Mouse (Mus musculus) neural tube, embryonic 13.5 days (tissue): ENCODE measurements around the gene Olfr49. TPM values are rescaled to one million over a fixed set of nuclear protein-coding genes. Genes with fewer than 3 reads are reported as not detected.

Experiments
- ATAC-seq: fragments of 200-750 bp; cut with Nextera tagmentation; 2 replicates; pipeline ENCODE4 v1.8.0; 2017; ENCODE audit warnings: low read depth, mild to moderate bottlenecking, moderate TSS enrichment, moderate library complexity
- H3K27ac ChIP-seq: fragments of 300-500 bp; sonication (generic); replicated peaks from 2 replicates; pipeline ENCODE4 v1.5.1; 2015; ENCODE audit warnings: moderate library complexity, mild to moderate bottlenecking, inconsistent platforms
- H3K27me3 ChIP-seq: fragments of 300-500 bp; sonication (generic); 2 replicates; pipeline ENCODE4 v1.6.1; 2015; ENCODE audit warnings: mild to moderate bottlenecking, inconsistent platforms
- H3K36me3 ChIP-seq: fragments of 300-500 bp; sonication (generic); 2 replicates; pipeline ENCODE4 v1.6.1; 2015; ENCODE audit warnings: mild to moderate bottlenecking, inconsistent platforms
- H3K4me1 ChIP-seq: fragments of 300-500 bp; sonication (generic); replicated peaks from 2 replicates; pipeline ENCODE4 v1.6.1; 2015; ENCODE audit warnings: inconsistent platforms
- H3K4me2 ChIP-seq: fragments of 300-500 bp; sonication (generic); 2 replicates; pipeline ENCODE4 v1.6.1; 2015; ENCODE audit warnings: inconsistent platforms, mild to moderate bottlenecking, moderate library complexity
- H3K4me3 ChIP-seq: fragments of 300-500 bp; sonication (generic); 2 replicates; pipeline ENCODE4 v1.5.1; 2015; ENCODE audit warnings: mild to moderate bottlenecking, inconsistent platforms
- H3K9ac ChIP-seq: fragments of 300-500 bp; sonication (generic); 2 replicates; pipeline ENCODE4 v1.6.1; 2015; ENCODE audit warnings: moderate library complexity, mild to moderate bottlenecking, inconsistent platforms
- H3K9me3 ChIP-seq: fragments of 300-500 bp; sonication (generic); 2 replicates; pipeline ENCODE4 v1.6.1; 2016; ENCODE audit warnings: inconsistent platforms
- WGBS: fragments of 180-500 bp; shearing (Covaris S2); methylation state at CpG from one replicate; pipeline ENCODE4 v1.1.7; 2015; 5-methylcytosine and 5-hydroxymethylcytosine counted together
- polyA plus RNA-seq: library from polyadenylated mRNA; unstranded; fragments of >200 nt; fragmentation: Nextera tagmentation; extraction: Ambion mirVana; gene quantifications from 2 replicates; pipeline ENCODE4 v1.2.1, GENCODE M21; 2015

Gene Olfr49
- polyA plus RNA-seq, 1 experiment from 2014 or later: not detected

DNA sequence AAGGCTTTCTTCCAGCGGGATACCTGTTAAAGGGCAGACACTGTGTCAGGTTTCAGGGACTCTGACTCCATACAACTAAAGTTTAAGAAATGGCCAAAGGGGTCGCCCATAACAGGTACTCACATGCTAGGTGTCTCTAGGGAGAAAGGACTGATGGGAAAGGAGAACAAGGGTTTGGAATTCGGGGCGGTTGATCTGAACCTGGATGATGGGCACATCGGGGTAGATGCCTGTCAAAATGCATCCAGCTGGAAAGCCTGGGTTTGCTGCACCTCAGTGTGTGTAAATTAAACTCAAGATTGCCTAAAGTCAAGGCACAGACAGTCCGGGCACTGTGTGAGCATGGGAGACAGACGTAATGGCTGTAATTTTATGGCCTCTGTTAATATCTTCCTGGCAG is 56.2 kb downstream of the Olfr49 start:
- Histone ChIP-seq H3K9me3 (no peaks in the 10 kb centered on the region), H3K4me1 (peaks cover 60% of the 10 kb centered on the region), H3K27me3 (no peaks in the 10 kb centered on the region), H3K4me3 (peak overlapping the region; percentile 30), H3K27ac (peak overlapping the region; percentile 91), H3K36me3 (no peaks in the 10 kb centered on the region), H3K9ac (peak overlapping the region; percentile 70), H3K4me2 (peak overlapping the region; percentile 60)
- 12% methylated on average over 7 of the region's 7 CpGs for WGBS
- peak; percentile 29; the same call in 1 of the 2 replicates for ATAC-seq

Other genes with a start within 250 kb of the Olfr49 start
- 416 and 437 TPM in 2 replicates for gene Dad1, start 30.8 kb downstream of the Olfr49 start, polyA plus RNA-seq
- 60.4 and 72.4 TPM in 2 replicates for gene Abhd4, start 30.8 kb downstream of the Olfr49 start, polyA plus RNA-seq
- gene Oxa1l, start 75.9 kb upstream of the Olfr49 start, polyA plus RNA-seq: 52.6 and 53.1 TPM in 2 replicates
- 6.7 and 7.9 TPM in 2 replicates for gene Slc7a7, start 132.8 kb upstream of the Olfr49 start, polyA plus RNA-seq
- gene Mrpl52, start 142.0 kb upstream of the Olfr49 start, polyA plus RNA-seq: 209 and 275 TPM in 2 replicates
- 52.7 and 65.4 TPM in 2 replicates for gene Mmp14, start 146.7 kb upstream of the Olfr49 start, polyA plus RNA-seq
- gene Lrp10, start 179.2 kb upstream of the Olfr49 start, polyA plus RNA-seq: 30.1 and 32.7 TPM in 2 replicates
- 47.8 and 51.3 TPM in 2 replicates for gene Rem2, start 191.2 kb upstream of the Olfr49 start, polyA plus RNA-seq
- gene Prmt5, start 232.6 kb upstream of the Olfr49 start, polyA plus RNA-seq: 91.6 and 95.0 TPM in 2 replicates